Mouse (Mus musculus) forebrain, embryonic 13.5 days (tissue): ENCODE data around the gene Ccno. TPM values are rescaled to one million over a fixed set of nuclear protein-coding genes. Genes with fewer than 3 reads are reported as not detected.

ENCODE experiments used
- ATAC-seq: fragments of 200-750 bp; cut with Nextera tagmentation; 2 replicates; pipeline ENCODE4 v1.8.0; 2017
- H3K27ac ChIP-seq: fragments of 300-500 bp; sonication (generic); 2 replicates; pipeline ENCODE4 v1.5.1; 2015; ENCODE audit warnings: inconsistent platforms, mild to moderate bottlenecking, moderate library complexity
- H3K27me3 ChIP-seq: fragments of 300-500 bp; sonication (generic); 2 replicates; pipeline ENCODE4 v1.6.1; 2015; ENCODE audit warnings: mild to moderate bottlenecking, inconsistent platforms
- H3K36me3 ChIP-seq: fragments of 300-500 bp; sonication (generic); 2 replicates; pipeline ENCODE4 v1.6.1; 2015; ENCODE audit warnings: mild to moderate bottlenecking, inconsistent platforms; ENCODE audit not compliant: poor library complexity, severe bottlenecking
- H3K4me1 ChIP-seq: fragments of 300-500 bp; sonication (generic); 2 replicates; pipeline ENCODE4 v1.6.1; 2015; ENCODE audit warnings: inconsistent platforms
- H3K4me2 ChIP-seq: fragments of 300-500 bp; sonication (generic); 2 replicates; pipeline ENCODE4 v1.6.1; 2015; ENCODE audit warnings: inconsistent platforms, mild to moderate bottlenecking, moderate library complexity
- H3K4me3 ChIP-seq: fragments of 300-500 bp; sonication (generic); 2 replicates; pipeline ENCODE4 v1.5.1; 2015; ENCODE audit warnings: mild to moderate bottlenecking, inconsistent platforms
- H3K9ac ChIP-seq: fragments of 300-500 bp; sonication (generic); 2 replicates; pipeline ENCODE4 v1.6.1; 2015; ENCODE audit warnings: mild to moderate bottlenecking, inconsistent platforms
- H3K9me3 ChIP-seq: fragments of 300-500 bp; sonication (generic); replicated peaks from 2 replicates; pipeline ENCODE4 v1.6.1; 2016; ENCODE audit warnings: inconsistent platforms
- WGBS: fragments of 180-500 bp; shearing (Covaris S2); methylation state at CpG from one replicate; pipeline ENCODE4 v1.1.7; 2015; 5-methylcytosine and 5-hydroxymethylcytosine counted together
- polyA plus RNA-seq: library from polyadenylated mRNA; unstranded; fragments of >200 nt; fragmentation: Nextera tagmentation; extraction: Ambion mirVana; gene quantifications from 2 replicates; pipeline ENCODE4 v1.2.1, GENCODE M21; 2015

Gene Ccno
- polyA plus RNA-seq, 1 experiment from 2014 or later = 1.9 TPM

- Histone ChIP-seq H3K4me2 (peak overlapping the region; percentile 97), H3K4me1 (peaks cover 46% of the 10 kb centered on the region), H3K36me3 (no peaks in the 10 kb centered on the region), H3K9me3 (no peaks in the 10 kb centered on the region), H3K27me3 (peaks cover 86% of the 10 kb centered on the region), H3K27ac (no peak overlapping the region), H3K9ac (peak overlapping the region; percentile 60), H3K4me3 (peak overlapping the region; percentile 51)
- peak; percentile 29 for ATAC-seq
- under 1% methylated on average over 39 of the region's 39 CpGs for WGBS
Measured at GRCm38 (mm10) chr13:112987991-112988390, 389 bp downstream of the Ccno start.

DNA sequence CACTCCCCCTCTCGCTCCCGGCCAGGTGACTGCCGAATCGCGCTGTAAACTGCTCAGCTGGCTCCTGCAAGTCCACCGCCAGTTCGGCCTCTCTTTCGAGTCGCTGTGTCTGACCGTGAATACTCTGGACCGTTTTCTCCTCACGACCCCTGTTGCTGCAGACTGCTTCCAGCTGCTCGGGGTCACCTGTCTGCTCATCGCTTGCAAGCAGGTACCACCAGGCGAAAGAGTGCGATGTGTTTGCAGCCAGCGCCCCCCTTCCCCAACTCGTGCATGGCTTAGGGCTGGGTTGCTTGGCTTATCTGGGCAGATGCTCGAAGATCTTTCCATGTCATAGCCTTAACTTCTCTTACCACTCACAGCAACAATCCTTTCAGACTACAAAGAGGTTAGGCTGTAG is 1.3 kb downstream of the Ccno start:
- no peaks in the 10 kb centered on the region for H3K36me3 ChIP-seq
- H3K27ac ChIP-seq = no peak overlapping the region
- H3K4me3 ChIP-seq = peak overlapping the region; percentile 51
- H3K4me1 ChIP-seq = peaks cover 52% of the 10 kb centered on the region
- ATAC-seq = no peak
- H3K27me3 ChIP-seq = peaks cover 88% of the 10 kb centered on the region
- WGBS = 1% methylated on average over 19 of the region's 19 CpGs
- H3K9me3 ChIP-seq = no peaks in the 10 kb centered on the region
- no peak overlapping the region for H3K9ac ChIP-seq
- H3K4me2 ChIP-seq = peak overlapping the region; percentile 97

DNA sequence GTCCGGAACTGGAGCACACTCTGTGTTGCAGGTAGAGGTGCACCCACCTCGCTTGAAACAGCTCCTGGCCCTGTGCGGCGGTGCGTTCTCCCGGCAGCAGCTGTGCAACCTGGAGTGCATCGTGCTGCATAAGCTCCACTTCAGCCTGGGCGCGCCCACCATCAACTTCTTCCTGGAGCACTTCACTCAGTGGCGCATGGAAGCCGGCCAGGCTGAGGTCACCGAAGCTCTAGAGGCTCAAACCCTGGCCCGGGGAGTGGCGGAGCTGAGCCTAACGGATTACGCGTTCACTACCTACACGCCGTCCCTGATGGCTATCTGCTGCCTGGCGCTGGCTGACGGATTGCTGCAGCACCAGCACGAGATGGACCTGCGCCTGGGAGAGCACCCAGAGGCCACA is 1.9 kb downstream of the Ccno start:
- H3K27me3 ChIP-seq = peaks cover 89% of the 10 kb centered on the region
- no peaks in the 10 kb centered on the region for H3K9me3 ChIP-seq
- H3K4me2 ChIP-seq = 0 out of 2 replicates have a peak overlapping the region, but pooled peaks have one; percentile 3
- WGBS = 1% methylated on average over 23 of the region's 23 CpGs
- no peak for ATAC-seq
- peak overlapping the region; percentile 5; the same call in 1 of the 2 replicates for H3K4me3 ChIP-seq
- H3K27ac ChIP-seq = no peak overlapping the region
- H3K4me1 ChIP-seq = peaks cover 59% of the 10 kb centered on the region
- H3K9ac ChIP-seq = no peak overlapping the region
- H3K36me3 ChIP-seq = no peaks in the 10 kb centered on the region

DNA sequence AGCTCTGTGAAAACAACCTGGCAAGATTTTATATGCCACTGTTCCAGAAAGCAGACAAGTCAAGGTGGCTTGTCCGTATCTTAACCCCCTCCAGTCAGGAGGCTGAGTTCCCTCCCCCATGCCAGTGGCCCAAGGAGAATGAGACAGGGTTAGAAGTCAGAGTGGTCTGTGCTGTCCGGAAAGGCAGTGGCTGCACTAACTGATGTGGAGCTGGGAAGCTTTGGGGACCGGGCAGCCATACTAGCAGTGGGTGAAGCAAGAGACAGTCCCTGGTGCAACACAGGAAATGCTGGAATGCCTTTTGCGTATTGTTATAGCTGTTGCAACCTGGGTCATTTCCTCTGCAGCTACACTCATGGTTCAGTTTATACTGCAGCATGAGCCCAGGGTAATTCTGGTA is 2.7 kb downstream of the Ccno start:
- WGBS = 6% methylated on average over 4 of the region's 4 CpGs
- Histone ChIP-seq H3K9me3 (no peaks in the 10 kb centered on the region), H3K27me3 (peaks cover 94% of the 10 kb centered on the region), H3K9ac (no peak overlapping the region), H3K4me2 (no peak overlapping the region), H3K27ac (no peak overlapping the region), H3K4me3 (no peak overlapping the region), H3K36me3 (no peaks in the 10 kb centered on the region), H3K4me1 (peaks cover 60% of the 10 kb centered on the region)
- no peak for ATAC-seq

- peaks cover 95% of the 10 kb centered on the region for H3K27me3 ChIP-seq
- WGBS = under 1% methylated on average over 59 of the region's 63 CpGs
- peak; percentile 53 for ATAC-seq
Measured at GRCm38 (mm10) chr13:112993531-112994152, 6.0 kb downstream of the Ccno start, which contains the start of gene Mcidas. Gene Mcidas, plus strand, starts transcription at chr13:112993845.

DNA sequence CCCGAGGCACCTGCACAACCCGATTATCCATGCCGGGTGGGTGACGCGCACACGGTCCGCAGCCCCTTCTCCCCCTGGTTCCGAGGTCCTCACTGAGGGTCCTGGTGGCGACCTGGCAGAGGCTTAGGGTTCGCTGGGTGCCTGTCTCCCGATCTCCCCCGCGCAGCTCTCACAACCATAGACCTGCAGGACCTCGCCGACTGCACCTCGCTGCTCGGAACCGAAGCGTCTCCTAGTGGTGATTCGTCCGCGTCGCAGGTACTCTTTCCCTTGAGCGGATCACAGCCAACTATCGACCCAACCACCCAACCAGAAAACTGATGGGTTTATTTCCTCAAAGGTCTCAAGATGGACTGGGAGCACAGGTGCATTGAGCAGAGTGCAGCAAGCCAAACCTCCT is 6.6 kb downstream of the Ccno start:
- ATAC-seq = peak; percentile 67
- Histone ChIP-seq H3K27ac (no peak overlapping the region), H3K4me1 (peaks cover 32% of the 10 kb centered on the region), H3K9ac (peak overlapping the region; percentile 59), H3K27me3 (peaks cover 95% of the 10 kb centered on the region), H3K4me2 (peak overlapping the region; percentile 93), H3K9me3 (no peaks in the 10 kb centered on the region), H3K36me3 (no peaks in the 10 kb centered on the region), H3K4me3 (peak overlapping the region; percentile 48)
- WGBS = 0% methylated on average over 25 of the region's 25 CpGs

More at GRCm38 (mm10) chr13:112993531-112994152, 6.0 kb downstream of the Ccno start, which contains the start of gene Mcidas:
- no peaks in the 10 kb centered on the region for H3K36me3 ChIP-seq
- no peaks in the 10 kb centered on the region for H3K9me3 ChIP-seq
- H3K4me3 ChIP-seq = peak within 1 kb of the TSS; percentile 48
- peak within 1 kb of the TSS; percentile 59 for H3K9ac ChIP-seq
- peak within 1 kb of the TSS; percentile 93 for H3K4me2 ChIP-seq
- peaks cover 34% of the 10 kb centered on the region for H3K4me1 ChIP-seq
- no peak within 1 kb of the TSS for H3K27ac ChIP-seq

DNA sequence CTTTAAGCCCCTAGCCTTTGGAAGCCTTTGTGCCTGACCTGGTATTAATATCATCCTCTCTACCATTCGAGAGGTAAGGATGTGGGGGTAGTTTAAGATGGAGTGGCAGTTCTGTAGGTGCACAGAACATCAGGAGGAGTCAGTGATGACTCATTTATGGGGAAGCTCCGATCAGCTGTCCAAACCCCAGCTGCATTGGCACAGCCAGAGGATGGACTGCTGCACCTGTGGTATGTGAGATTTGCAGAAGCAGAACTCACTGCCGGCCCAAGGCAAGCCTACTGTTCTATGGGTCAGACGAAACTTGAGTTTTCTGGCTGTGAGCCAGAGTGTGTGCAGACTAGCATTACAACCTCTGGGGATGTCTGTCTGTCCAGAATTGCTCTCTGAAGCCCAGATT is 8.8 kb downstream of the Ccno start:
- no peak overlapping the region for H3K4me2 ChIP-seq
- no peak overlapping the region for H3K9ac ChIP-seq
- H3K27me3 ChIP-seq = peaks cover 91% of the 10 kb centered on the region
- no peaks in the 10 kb centered on the region for H3K36me3 ChIP-seq
- no peak overlapping the region for H3K27ac ChIP-seq
- no peaks in the 10 kb centered on the region for H3K9me3 ChIP-seq
- 56% methylated on average over 4 of the region's 4 CpGs for WGBS
- peaks cover 23% of the 10 kb centered on the region for H3K4me1 ChIP-seq
- H3K4me3 ChIP-seq = no peak overlapping the region
- no peak for ATAC-seq

DNA sequence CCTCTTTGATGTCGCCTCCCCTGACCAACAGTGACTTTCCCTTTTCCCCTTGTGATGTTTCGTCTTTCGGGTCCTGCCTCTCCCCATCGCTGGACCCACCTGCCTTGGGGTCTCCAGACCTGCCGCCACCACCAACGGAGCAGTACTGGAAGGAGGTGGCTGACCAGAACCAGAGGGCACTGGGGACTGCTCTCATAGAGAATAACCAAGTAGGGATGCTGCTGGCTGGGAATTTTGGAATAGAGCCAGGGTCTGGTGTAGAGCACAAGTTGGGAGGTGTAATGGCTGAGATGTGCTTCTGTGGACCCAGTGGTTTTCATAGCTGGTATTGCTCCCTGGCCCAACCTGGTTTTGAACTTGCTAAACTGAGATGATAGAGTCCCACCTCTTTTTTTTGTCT is 9.8 kb downstream of the Ccno start:
- WGBS = 61% methylated on average over 6 of the region's 6 CpGs
- no peak overlapping the region for H3K9ac ChIP-seq
- H3K27ac ChIP-seq = no peak overlapping the region
- no peak overlapping the region for H3K4me2 ChIP-seq
- no peaks in the 10 kb centered on the region for H3K36me3 ChIP-seq
- H3K4me1 ChIP-seq = peaks cover 23% of the 10 kb centered on the region
- no peaks in the 10 kb centered on the region for H3K9me3 ChIP-seq
- peaks cover 87% of the 10 kb centered on the region for H3K27me3 ChIP-seq
- H3K4me3 ChIP-seq = no peak overlapping the region
- ATAC-seq = no peak

DNA sequence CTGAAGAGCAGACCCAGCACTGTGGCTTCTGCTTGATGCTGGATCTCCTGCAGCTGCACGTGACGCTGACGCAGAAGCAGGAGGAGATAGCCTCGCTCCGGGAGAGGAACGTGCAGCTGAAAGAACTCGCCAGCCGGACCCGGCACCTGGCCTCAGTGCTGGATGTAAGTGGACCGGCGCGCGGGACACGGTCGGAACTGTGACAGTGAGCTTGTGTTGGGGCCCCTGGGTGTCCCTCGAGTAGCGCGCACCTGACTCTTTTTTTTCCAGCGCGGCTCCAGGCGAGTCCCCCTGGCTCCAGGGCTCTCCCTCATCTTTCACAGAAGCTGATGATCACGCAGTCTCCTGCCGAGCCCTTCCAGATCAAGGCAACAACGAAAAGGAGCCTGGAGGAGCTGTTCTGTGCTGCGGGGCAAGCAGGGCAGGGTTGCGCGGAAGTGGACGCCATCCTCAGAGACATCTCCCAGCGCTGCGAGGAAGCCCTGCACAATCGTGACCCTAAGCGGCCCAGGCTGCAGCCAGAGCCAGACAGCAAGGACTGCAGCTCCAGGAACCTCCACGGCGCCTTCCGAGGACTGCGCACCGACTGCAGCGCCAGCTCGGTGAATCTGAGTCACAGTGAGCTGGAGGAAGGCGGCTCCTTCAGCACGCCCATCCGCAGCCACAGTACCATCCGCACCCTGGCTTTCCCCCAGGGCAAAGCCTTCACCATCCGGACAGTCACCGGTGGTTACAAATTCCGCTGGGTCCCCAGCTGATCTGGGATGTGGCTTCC is 11.0 kb downstream of the Ccno start:
- H3K36me3 ChIP-seq = no peaks in the 10 kb centered on the region
- H3K4me1 ChIP-seq = peaks cover 19% of the 10 kb centered on the region
- H3K9me3 ChIP-seq = no peaks in the 10 kb centered on the region
- H3K9ac ChIP-seq = peak overlapping the region; percentile 65
- peaks cover 82% of the 10 kb centered on the region for H3K27me3 ChIP-seq
- H3K27ac ChIP-seq = no peak overlapping the region
- peak; percentile 66 for ATAC-seq
- H3K4me3 ChIP-seq = peak overlapping the region; percentile 43
- peak overlapping the region; percentile 82 for H3K4me2 ChIP-seq
- 1% methylated on average over 46 of the region's 46 CpGs for WGBS

DNA sequence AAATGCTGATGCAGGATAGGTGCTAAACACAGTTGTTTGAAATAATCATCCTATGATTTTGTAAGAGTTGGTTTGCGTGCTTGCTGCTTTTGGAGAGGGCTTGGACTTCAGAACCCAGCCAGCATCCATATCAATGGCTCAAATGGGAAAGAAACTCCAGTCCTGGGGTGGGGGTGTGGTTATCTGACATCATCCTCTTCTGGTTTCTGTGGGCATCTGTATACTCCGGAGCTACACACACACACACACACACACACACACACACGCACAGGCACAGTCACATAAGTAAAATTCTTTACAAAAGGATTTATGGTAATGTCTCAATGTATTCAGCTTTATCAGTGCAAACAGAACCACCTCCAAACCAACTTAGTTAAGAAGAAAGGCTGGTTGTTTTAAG is 12.5 kb downstream of the Ccno start:
- 80% methylated on average over 3 of the region's 3 CpGs for WGBS
- no peak overlapping the region for H3K9ac ChIP-seq
- H3K36me3 ChIP-seq = no peaks in the 10 kb centered on the region
- ATAC-seq = no peak
- H3K9me3 ChIP-seq = no peaks in the 10 kb centered on the region
- H3K4me3 ChIP-seq = no peak overlapping the region
- peaks cover 67% of the 10 kb centered on the region for H3K27me3 ChIP-seq
- no peak overlapping the region for H3K27ac ChIP-seq
- H3K4me2 ChIP-seq = no peak overlapping the region
- H3K4me1 ChIP-seq = peaks cover 9% of the 10 kb centered on the region; the same call in 1 of the 2 replicates

- H3K9ac ChIP-seq = no peak overlapping the region
- H3K4me2 ChIP-seq = no peak overlapping the region
- WGBS = 76% methylated on average over 9 of the region's 9 CpGs
- H3K4me3 ChIP-seq = no peak overlapping the region
- peaks cover 9% of the 10 kb centered on the region; the same call in 1 of the 2 replicates for H3K4me1 ChIP-seq
- no peak overlapping the region for H3K27ac ChIP-seq
- no peak for ATAC-seq
- H3K36me3 ChIP-seq = no peaks in the 10 kb centered on the region
- H3K27me3 ChIP-seq = peaks cover 61% of the 10 kb centered on the region
- H3K9me3 ChIP-seq = no peaks in the 10 kb centered on the region
Measured at GRCm38 (mm10) chr13:113000576-113001318, 13.1 kb downstream of the Ccno start.

DNA sequence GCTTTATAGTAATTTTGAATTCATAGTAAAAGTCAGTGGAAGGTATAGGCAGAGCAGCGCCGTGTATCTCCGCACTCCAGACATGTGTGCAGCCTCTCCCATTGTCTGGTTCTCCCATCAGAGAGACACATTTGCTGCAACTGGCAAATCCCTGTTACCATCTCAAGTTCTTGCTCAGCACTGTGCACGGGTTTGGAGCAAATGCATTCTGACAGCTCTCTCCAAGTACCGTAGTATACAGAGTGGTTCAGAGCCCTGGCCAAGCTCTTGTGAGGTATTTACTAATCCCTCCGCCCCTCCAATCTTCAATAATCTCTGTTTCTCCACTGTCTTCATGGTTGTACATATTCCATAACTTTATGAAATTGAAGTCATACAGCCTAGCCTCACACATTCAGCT is 25.1 kb downstream of the Ccno start:
- Histone ChIP-seq H3K9ac (no peak overlapping the region), H3K36me3 (no peaks in the 10 kb centered on the region), H3K4me1 (no peaks in the 10 kb centered on the region), H3K27me3 (no peaks in the 10 kb centered on the region), H3K4me2 (no peak overlapping the region; the same call in 1 of the 2 replicates), H3K27ac (no peak overlapping the region), H3K4me3 (no peak overlapping the region), H3K9me3 (no peaks in the 10 kb centered on the region)
- peak; percentile 76; the same call in 1 of the 2 replicates for ATAC-seq
- WGBS = 77% methylated on average over 6 of the region's 6 CpGs
